Mouse (Mus musculus): ENCODE data around the gene Rad51b. TPM values are rescaled to one million over a fixed set of nuclear protein-coding genes. Genes with fewer than 3 reads are reported as not detected.

Rad51b gene
- total RNA-seq, 2 experiments from 2014 or later = 0.23 to 0.26 TPM

GRCm38 (mm10) chr12:79814312-79815091 lies 517.4 kb downstream of the Rad51b start:
- DNase-seq (ENCODE audit: low spot score in 2 of 2) = no peak

DNA sequence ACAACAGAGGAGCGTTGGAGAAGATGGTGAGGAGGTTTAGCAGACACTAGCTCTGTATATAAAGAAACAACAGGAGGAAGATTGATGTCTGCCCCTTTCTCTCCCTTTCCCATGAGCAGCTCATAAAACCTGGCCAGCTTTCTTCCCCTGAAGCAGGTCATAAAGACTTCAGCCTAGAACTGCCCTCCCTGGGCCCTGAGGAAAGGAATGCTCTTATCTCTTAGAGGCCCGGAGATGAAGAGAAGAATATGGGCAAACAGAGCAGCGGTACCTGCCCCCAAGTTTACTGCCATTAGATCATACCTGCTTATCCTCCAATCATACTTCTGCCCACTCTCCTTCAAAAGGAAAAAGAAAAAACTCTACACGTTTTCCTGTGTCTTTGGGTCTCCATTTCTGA lies 519.2 kb downstream of the Rad51b start:
- DNase-seq (ENCODE audit: low spot score in 2 of 2) = no peak

DNA sequence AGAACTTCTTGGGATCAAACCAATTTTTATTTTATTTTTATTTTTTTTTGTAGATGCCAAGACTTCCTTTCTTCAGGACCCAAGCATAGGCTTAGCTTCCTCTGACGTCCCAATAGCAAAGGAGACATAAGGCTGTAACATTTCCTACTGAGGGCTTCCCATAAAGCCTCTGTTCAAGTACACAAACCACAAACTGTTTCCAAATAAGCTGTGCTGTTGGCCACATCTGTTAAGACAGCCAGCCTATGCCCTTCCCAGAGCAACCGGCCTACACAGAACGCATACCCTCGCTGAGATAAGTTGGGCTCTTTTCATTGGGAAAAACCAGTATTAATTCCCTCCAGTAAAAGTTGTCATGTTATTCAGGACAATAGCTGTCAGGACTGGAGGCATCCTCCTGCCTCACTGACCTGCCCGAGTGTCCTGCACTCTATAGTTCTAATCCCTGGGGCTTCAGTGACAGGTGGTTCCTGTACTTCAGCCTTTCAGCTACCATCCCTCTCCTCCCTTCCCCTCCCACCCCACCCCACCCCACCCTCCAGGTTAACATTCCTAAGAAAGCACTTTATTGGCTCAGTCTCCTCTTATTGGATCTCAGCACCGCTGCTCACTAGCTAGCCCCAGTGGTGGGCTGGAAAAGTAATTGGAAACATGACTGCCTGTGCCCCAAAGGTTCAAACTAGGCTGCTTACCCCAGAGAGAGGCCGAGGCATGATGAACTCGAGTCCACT lies 523.3 kb downstream of the Rad51b start:
- no peak for DNase-seq (ENCODE audit: low spot score in 2 of 2)

DNA sequence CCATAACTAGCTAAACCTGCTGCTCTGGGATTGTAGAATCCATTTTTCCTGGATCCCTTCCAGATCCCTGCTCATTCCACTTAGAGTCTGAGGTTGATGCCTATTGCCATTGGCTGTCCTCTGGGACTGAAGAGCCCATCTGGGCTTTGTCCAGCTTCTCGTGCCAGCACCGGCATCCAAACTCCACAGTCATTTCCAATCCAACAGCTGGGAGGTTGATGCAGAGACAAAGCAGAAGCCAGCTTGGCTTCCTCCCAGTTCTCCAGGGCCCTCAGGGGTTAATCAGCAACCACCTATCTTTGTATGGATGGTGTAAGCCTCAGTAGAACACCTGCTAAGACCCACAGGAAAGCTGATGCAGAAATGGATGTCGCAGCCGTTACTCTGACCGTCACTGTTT lies 524.8 kb downstream of the Rad51b start:
- no peak for DNase-seq (ENCODE audit: low spot score in 2 of 2)

DNA sequence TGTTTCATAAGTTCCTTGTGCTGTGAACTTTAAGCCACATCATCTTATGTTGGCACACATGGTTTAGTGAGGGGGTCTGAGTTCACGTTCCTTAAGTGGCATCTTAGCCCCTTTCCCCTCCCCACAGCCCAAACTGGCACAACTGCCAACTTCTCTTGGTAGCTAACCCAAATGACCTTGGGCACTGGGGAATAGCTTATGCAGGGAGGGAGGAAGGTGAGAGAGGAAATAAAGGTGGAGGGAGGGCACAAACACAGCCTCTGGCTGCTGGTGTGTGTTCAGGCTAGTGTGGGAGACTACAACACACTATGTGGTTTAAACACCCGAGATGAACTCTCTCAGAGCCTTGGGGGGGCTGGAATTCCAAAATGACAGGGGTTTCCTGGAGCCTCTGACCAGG lies 525.3 kb downstream of the Rad51b start:
- DNase-seq (ENCODE audit: low spot score in 2 of 2) = no peak

DNA sequence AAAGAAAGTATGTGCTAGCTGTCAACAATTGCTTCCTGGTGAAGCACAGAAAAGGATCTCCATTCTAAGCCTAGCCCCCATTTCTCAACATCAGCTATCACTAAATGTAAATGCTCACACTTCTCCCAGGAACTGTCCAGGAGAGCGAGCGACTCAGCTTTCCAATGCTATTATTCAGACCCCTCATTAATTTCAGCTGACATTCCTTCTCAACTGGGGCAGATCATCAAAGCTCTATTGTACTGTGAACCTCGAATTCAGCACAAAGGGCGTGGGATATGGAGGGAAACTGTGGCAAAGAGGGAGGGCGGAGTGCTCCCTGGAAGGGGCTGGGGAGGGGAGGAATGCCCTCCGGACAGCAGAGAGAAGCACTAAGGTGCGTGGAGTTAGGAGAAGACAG lies 528.8 kb downstream of the Rad51b start:
- DNase-seq (ENCODE audit: low spot score in 2 of 2) = no peak

DNA sequence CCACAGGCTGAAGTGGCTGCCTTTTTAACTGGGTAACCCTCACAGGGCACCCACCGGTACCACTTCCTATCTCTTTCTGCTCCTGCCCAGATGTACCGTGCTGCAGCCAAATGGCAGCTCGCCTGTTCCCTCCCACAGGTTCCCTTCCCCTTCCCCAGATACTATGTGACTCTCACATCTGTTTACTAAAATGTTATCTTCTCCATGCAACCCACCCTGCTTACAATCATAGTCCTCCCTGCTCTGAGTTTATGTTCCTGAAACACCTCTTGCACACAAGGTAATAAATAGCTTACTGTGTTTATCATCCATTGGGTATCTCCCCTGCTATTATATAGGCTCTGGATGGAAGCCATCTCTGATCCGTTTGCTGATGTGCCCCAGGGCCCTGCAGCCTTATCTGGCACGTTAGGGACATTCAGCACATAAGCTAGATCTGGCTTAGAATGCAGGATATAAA lies 530.2 kb downstream of the Rad51b start:
- DNase-seq (ENCODE audit: low spot score in 2 of 2) = no peak

DNA sequence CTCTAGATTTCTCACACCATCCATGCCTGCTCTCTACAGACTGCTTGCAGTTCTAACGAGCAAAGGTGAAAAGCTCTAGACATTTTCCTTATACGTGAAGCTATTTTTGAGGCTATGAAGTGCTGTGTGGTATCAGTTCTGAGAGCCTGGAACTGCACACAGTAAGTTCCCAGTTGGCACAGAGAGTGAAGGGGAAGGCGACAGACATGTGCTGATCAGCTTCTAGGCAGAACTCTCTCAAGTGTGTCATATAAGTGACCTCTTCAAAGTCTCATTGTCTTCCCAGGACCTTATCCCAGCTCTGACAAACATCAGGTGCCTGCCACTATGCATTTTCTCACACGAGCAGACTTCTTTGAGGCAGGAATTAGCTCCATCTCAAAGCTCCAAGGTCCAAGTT lies 530.7 kb downstream of the Rad51b start:
- DNase-seq (ENCODE audit: low spot score in 2 of 2) = no peak

- no peak for DNase-seq (ENCODE audit: low spot score in 2 of 2)
These were observed 533.6 kb downstream of the Rad51b start for GRCm38 (mm10) chr12:79830686-79831085.

GRCm38 (mm10) chr12:79832611-79833010 lies 535.5 kb downstream of the Rad51b start:
- DNase-seq (ENCODE audit: low spot score in 2 of 2) = peak; percentile 14 to 28

DNA sequence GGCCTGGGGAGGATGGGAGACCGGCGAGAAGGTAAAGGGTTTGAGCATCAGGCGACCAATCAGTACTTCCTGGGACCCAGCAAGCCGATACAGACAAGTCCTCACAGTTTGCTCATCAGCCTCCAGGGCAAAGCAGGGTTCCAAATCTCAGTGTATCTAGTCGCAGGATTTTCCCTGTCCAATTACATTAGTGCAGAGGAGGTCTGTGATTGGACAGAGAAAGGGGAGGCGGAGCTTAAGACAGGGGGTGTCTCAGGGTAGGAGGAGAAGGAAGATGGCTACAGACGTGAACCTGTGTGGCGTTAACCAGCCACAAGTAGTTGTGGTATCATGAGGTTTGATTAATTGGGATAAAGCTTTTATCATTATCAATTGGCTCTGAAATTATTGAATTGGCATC lies 538.4 kb downstream of the Rad51b start:
- DNase-seq (ENCODE audit: low spot score in 2 of 2) = no peak

DNA sequence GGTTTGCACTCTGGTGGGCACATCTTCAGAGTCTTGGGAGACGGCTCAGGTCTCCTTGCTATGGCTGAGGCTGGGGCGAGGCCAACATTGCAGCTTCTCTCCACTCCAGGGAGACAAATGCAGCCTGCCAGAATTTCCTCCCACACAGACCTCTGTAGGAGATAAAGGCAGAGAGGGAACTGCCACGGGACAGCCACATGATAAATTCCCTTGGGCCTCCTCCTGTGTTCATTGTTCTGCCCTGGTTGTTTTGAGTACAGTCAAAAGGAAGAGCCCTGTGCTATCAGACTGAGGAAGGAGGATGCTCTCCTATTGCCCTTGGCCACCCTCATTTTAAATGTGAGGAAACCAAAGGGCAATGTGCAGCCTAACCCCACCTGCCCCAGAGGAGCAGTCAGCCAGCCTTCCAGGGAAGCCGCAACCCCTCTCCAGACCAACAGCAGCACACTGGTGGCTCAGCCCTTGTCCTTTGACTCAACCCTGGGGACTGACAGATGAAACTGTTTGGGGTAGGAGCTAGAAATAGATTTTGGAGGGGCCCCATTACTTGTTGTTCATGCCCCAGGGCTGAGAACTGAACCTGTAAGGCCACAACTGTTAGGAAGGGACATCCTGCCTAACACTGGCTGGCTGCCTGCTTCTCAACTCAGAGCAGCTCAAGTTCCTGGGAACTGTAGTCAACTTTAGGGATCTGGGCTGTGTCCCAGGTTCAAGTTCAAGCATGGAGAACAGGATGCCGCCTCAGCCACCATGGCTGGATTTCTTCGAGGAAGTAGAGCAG lies 541.3 kb downstream of the Rad51b start:
- peak; percentile 31 to 63 for DNase-seq (ENCODE audit: low spot score in 2 of 2)

DNA sequence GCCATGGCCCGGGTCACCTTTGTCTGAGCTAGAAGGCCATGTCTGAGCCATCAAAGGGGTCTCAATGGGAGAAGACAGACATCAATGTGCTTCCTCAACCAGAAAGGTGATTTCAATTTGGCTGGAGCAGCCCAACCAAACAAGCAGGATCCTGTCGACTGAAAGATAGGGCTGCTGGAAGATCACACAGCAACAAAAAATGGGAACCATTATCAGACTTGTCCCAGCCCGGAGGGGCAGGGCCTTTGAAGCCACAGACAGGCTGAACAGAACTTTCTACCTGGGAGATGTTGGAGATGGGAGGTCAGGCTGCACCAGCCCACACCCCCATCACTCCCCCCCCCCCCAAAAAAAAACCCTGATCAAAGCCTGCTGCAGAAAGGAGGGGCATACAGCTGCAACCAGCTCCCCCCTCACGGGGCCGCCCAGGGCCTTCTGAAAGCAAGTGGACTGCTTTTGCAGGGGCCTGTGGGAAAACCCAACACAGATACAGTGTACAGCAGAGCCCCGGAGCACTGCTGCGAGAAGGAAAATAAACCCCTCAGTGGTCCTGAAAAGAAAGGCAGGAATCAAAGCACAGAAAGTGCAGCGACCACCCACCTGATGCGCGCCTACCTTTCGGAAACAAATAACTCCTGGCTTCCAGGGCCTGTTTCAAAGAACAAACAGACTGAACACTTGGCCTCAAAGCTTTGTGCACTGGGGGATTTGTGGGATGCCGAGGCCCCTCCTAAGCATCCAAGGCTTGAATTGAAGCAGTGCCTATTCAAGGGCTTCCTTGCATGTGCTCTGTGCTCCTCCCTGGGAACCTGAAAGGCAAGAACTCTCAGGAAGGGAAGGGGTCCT lies 542.2 kb downstream of the Rad51b start:
- DNase-seq (ENCODE audit: low spot score in 2 of 2) = no peak

GRCm38 (mm10) chr12:79840465-79840864 lies 543.4 kb downstream of the Rad51b start:
- DNase-seq (ENCODE audit: low spot score in 2 of 2) = no peak

DNA sequence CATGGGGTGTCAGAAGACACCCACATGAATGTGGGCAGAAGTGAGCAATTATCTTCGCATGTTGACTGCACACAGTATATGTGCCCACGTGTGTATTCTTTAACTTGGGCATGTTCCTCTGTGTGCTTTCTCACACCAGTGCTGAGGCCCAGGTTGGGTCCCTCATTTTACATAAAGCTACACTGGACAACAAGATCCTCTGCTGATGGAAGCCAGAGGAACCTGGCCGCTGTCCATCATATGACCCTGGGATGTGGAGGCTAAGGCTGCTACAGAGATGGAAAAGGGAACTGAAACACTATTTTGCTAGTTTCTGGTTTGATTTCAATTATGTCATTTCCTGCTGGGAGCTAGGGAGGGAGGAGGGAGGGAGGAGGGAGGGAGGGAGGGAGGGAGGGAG lies 544.2 kb downstream of the Rad51b start:
- DNase-seq (ENCODE audit: low spot score in 2 of 2) = no peak

DNA sequence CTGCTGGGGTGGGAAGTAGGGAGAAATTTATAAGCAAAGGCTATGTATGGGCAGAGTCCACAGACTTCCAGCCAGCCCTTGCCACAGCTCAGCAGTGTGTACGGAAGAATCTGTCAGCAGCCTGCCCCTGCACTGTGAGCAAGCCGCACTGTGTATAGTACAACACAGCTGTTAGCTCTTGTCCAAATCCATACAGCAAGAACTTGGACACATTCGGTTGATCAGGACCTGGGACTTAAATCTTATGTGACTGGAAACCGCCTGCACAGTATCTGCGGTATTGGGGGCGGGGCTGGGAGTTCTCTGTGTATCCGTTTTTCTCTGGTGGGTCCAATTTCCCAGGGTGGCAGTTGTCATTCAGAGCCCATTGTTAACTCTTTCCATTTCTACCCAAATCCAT lies 545.2 kb downstream of the Rad51b start:
- DNase-seq (ENCODE audit: low spot score in 2 of 2) = peak; percentile 33 to 36

GRCm38 (mm10) chr12:79843002-79843401 lies 545.9 kb downstream of the Rad51b start:
- no peak for DNase-seq (ENCODE audit: low spot score in 2 of 2)

- no peak for DNase-seq (ENCODE audit: low spot score in 2 of 2)
These were observed 546.4 kb downstream of the Rad51b start for GRCm38 (mm10) chr12:79843496-79843895.

GRCm38 (mm10) chr12:79846247-79847151 lies 549.4 kb downstream of the Rad51b start:
- DNase-seq (ENCODE audit: low spot score in 2 of 2) = no peak

- DNase-seq (ENCODE audit: low spot score in 2 of 2) = no peak
These were observed 551.5 kb downstream of the Rad51b start for GRCm38 (mm10) chr12:79848539-79848938.
